10 mouse cellular contexts compared by ENCODE assay signal in the genomic region with DNA sequence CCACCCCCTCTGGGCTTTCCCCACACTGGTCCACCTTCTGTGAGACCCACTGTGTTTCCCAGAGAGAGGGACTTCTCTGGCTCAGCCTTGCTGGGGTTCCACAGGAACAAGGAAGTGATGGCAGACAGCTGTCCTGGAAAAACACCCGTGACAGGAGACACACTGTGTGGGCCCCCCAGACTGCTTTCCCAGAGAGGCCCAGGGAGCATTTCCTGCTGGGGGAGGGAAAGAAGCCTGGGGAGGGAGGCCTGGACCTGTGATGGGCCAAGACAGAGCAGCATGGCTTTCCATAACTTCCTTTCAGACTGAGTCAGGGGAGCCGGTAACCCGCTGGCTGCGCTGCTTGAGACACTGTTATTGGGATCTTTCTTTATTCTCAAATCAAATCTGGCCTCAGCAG. TPM values are rescaled to one million over a fixed set of nuclear protein-coding genes. Genes with fewer than 3 reads are reported as not detected.
DNase-seq lines count a peak whose midpoint lies in the region; ATAC-seq and TF ChIP-seq lines count a peak whose summit lies in the region.
"Had no signal": no experiment of that assay in that cellular context is flagged by ENCODE, and none has a peak within 500 bp of the region (broad histone marks: within the 10 kb centered on the region; RNA-seq: fewer than 3 reads in every experiment).

No protein-coding gene starts in this region.

- peaks cover 69% of the 10 kb centered on the region for H3K36me3 ChIP-seq in embryonic facial prominence, embryonic 13.5 days
- no peaks in the 10 kb centered on the region for H3K36me3 ChIP-seq in heart, postnatal 0 days (replicated peaks; ENCODE audit: control insufficient read depth, insufficient read depth, low read length)
- H3K36me3 ChIP-seq in limb, embryonic 13.5 days = peaks cover 81% of the 10 kb centered on the region

- intact Hi-C loops in gastrocnemius, postnatal 14 days (cut with DNase I; ENCODE audit: low total_unique reads) = no loop called here
- intact Hi-C loops in left cerebral cortex, adult 2 months (cut with DNase I) = no loop called here

- peak; percentile 19 for DNase-seq in gastrocnemius, postnatal 14 days
- no peak for DNase-seq in gastrocnemius, postnatal 25 days
- DNase-seq in heart, postnatal 0 days (ENCODE audit: low spot score) = peak; percentile 33
- DNase-seq in embryo, embryonic 11 days = no peak
- DNase-seq in layer of hippocampus, postnatal 14 days (ENCODE audit: low spot score in 2 of 2) = no peak
- no peak for DNase-seq in left cerebral cortex, adult 2 months (ENCODE audit: extremely low spot score in 1 of 2, low spot score in 2 of 2)
- DNase-seq: cerebellum, postnatal 10 days; layer of hippocampus, adult 9-11 months had no signal

- H3K4me1 ChIP-seq in embryonic facial prominence, embryonic 13.5 days = peaks cover 86% of the 10 kb centered on the region
- H3K4me1 ChIP-seq in heart, postnatal 0 days (ENCODE audit: control insufficient read depth, insufficient read depth) = peaks cover 26% of the 10 kb centered on the region
- peaks cover 90% of the 10 kb centered on the region for H3K4me1 ChIP-seq in limb, embryonic 13.5 days

- no peak overlapping the region for H3K4me3 ChIP-seq in embryonic facial prominence, embryonic 13.5 days
- H3K4me3 ChIP-seq in heart, postnatal 0 days (ENCODE audit: low read depth, low read length) = no peak overlapping the region
- no peak overlapping the region for H3K4me3 ChIP-seq in limb, embryonic 13.5 days
- H3K4me3 ChIP-seq in left cerebral cortex, adult 2 months = no peak overlapping the region

- TF ChIP-seq EP300 in heart, postnatal 0 days (IDR thresholded peaks at IDR 0.05; ENCODE audit: low read depth) = no peak

- peak overlapping the region; percentile 53; the same call in 1 of the 2 replicates for H3K27ac ChIP-seq in embryonic facial prominence, embryonic 13.5 days
- peak overlapping the region; percentile 58 for H3K27ac ChIP-seq in heart, postnatal 0 days (ENCODE audit: low read depth)
- peak overlapping the region; percentile 61 for H3K27ac ChIP-seq in limb, embryonic 13.5 days
- no peak overlapping the region for H3K27ac ChIP-seq in left cerebral cortex, adult 2 months

- WGBS in embryonic facial prominence, embryonic 13.5 days = 36% methylated on average over 4 of the region's 4 CpGs
- 55% methylated on average over 4 of the region's 4 CpGs for WGBS in heart, postnatal 0 days
- 65% methylated on average over 4 of the region's 4 CpGs for WGBS in limb, embryonic 13.5 days

- no peak for ATAC-seq in embryonic facial prominence, embryonic 13.5 days (ENCODE audit: insufficient number of reproducible peaks, insufficient read depth, low FRiP score, low TSS enrichment, low read depth)
- peak; percentile 33; the same call in 1 of the 2 replicates for ATAC-seq in heart, postnatal 0 days (ENCODE audit: insufficient read depth, low read depth)
- ATAC-seq in limb, embryonic 13.5 days (ENCODE audit: low FRiP score, low read depth) = no peak

- TF ChIP-seq CTCF in heart, postnatal 0 days (IDR thresholded peaks at IDR 0.05; ENCODE audit: low read depth) = no peak
- no peak for TF ChIP-seq CTCF in left cerebral cortex, adult 2 months (IDR thresholded peaks at IDR 0.05)

- H3K9ac ChIP-seq in embryonic facial prominence, embryonic 13.5 days = peak overlapping the region; percentile 49; the same call in 1 of the 2 replicates
- H3K9ac ChIP-seq in heart, postnatal 0 days (replicated peaks; ENCODE audit: low read depth, low read length) = no peak overlapping the region
- H3K9ac ChIP-seq in limb, embryonic 13.5 days = peak overlapping the region; percentile 39; the same call in 1 of the 2 replicates

- H3K27me3 ChIP-seq in embryonic facial prominence, embryonic 13.5 days = no peaks in the 10 kb centered on the region
- no peaks in the 10 kb centered on the region for H3K27me3 ChIP-seq in heart, postnatal 0 days (ENCODE audit: control insufficient read depth, insufficient read depth, low read length)
- H3K27me3 ChIP-seq in limb, embryonic 13.5 days = no peaks in the 10 kb centered on the region

- no peak overlapping the region for H3K4me2 ChIP-seq in embryonic facial prominence, embryonic 13.5 days
- no peak overlapping the region for H3K4me2 ChIP-seq in heart, postnatal 0 days (ENCODE audit: low read depth, low read length)
- no peak overlapping the region for H3K4me2 ChIP-seq in limb, embryonic 13.5 days (replicated peaks)

- no peaks in the 10 kb centered on the region for H3K9me3 ChIP-seq in embryonic facial prominence, embryonic 13.5 days
- H3K9me3 ChIP-seq in heart, postnatal 0 days (replicated peaks; ENCODE audit: control insufficient read depth, low read length) = no peaks in the 10 kb centered on the region
- H3K9me3 ChIP-seq in limb, embryonic 13.5 days = no peaks in the 10 kb centered on the region; the same call in 1 of the 2 replicates

RNA-seq across cellular contexts. Expression of gene Oaf, which starts 8.8 kb away (rescaled TPM):
- total RNA-seq in gastrocnemius, postnatal 14 days (2021) = 10 to 100 TPM; 12.0 to 24.9 TPM
- 10 to 100 TPM in 1 of 2 experiments, 1 to 10 TPM in 1; 8.6 to 10.6 TPM for total RNA-seq in gastrocnemius, postnatal 25 days (2021)
- 81.8 and 86.1 TPM in 2 replicates for polyA plus RNA-seq in embryonic facial prominence, embryonic 13.5 days (2015; fragmentation: Nextera tagmentation; extraction: Ambion mirVana)
- total RNA-seq in heart, postnatal 0 days (2014; rRNA removed; ENCODE audit: low replicate concordance) = 15.6 and 26.6 TPM in 2 replicates
- 20.7 and 22.4 TPM in 2 replicates for polyA plus RNA-seq in heart, postnatal 0 days (2015; fragmentation: Nextera tagmentation; extraction: Ambion mirVana)
- polyA plus RNA-seq in limb, embryonic 13.5 days (2015; fragmentation: Nextera tagmentation; extraction: Ambion mirVana) = 103 and 106 TPM in 2 replicates
- total RNA-seq in layer of hippocampus, postnatal 14 days (2021) = 10 to 100 TPM; 18.2 to 24.4 TPM
- total RNA-seq in left cerebral cortex, adult 2 months (2021) = 10 to 100 TPM; 13.3 to 18.0 TPM

RNA-seq across cellular contexts. Expression of gene Pou2f3, which starts 20.7 kb away (rescaled TPM):
- under 1 TPM in 1 of 2 experiments, not detected in 1; 0.11 TPM for total RNA-seq in gastrocnemius, postnatal 14 days (2021)
- not detected for total RNA-seq in gastrocnemius, postnatal 25 days (2021)
- 2.0 and 2.1 TPM in 2 replicates for polyA plus RNA-seq in embryonic facial prominence, embryonic 13.5 days (2015; fragmentation: Nextera tagmentation; extraction: Ambion mirVana)
- not detected in 2 replicates for total RNA-seq in heart, postnatal 0 days (2014; rRNA removed; ENCODE audit: low replicate concordance)
- polyA plus RNA-seq in heart, postnatal 0 days (2015; fragmentation: Nextera tagmentation; extraction: Ambion mirVana) = 0.08 and 0.10 TPM in 2 replicates
- polyA plus RNA-seq in limb, embryonic 13.5 days (2015; fragmentation: Nextera tagmentation; extraction: Ambion mirVana) = 0.74 and 1.1 TPM in 2 replicates
- not detected for total RNA-seq in layer of hippocampus, postnatal 14 days (2021)
- under 1 TPM; 0.16 to 0.65 TPM for total RNA-seq in left cerebral cortex, adult 2 months (2021)

Comparison
In these comparisons a context has a peak if more than half of its experiments do, and no peak if none do; other contexts are left out.
1. DNase-seq: peak in gastrocnemius, postnatal 14 days (single experiment) and heart, postnatal 0 days (single experiment); none in gastrocnemius, postnatal 25 days (single experiment), embryo, embryonic 11 days (single experiment), layer of hippocampus, postnatal 14 days (0 of 2) and left cerebral cortex, adult 2 months (0 of 2).